Mouse (Mus musculus) heart, embryonic 13.5 days (tissue): Measurements from ENCODE around the gene Hdac4. TPM values are rescaled to one million over a fixed set of nuclear protein-coding genes. Genes with fewer than 3 reads are reported as not detected.

Source experiments
- ATAC-seq: fragments of 200-750 bp; cut with Nextera tagmentation; 2 replicates; pipeline ENCODE4 v1.8.0; 2017; ENCODE audit warnings: moderate TSS enrichment; ENCODE audit not compliant: insufficient number of reproducible peaks, low FRiP score, low TSS enrichment; ENCODE audit errors: extremely low read depth
- H3K27ac ChIP-seq: fragments of 300-500 bp; sonication (generic); replicated peaks from 2 replicates; pipeline ENCODE4 v1.5.1; 2015; ENCODE audit warnings: moderate library complexity, mild to moderate bottlenecking, inconsistent platforms
- H3K27me3 ChIP-seq: fragments of 300-500 bp; sonication (generic); replicated peaks from 2 replicates; pipeline ENCODE4 v1.6.1; 2015; ENCODE audit warnings: mild to moderate bottlenecking, inconsistent platforms
- H3K36me3 ChIP-seq: fragments of 300-500 bp; sonication (generic); 2 replicates; pipeline ENCODE4 v1.6.1; 2015; ENCODE audit warnings: mild to moderate bottlenecking, inconsistent platforms
- H3K4me1 ChIP-seq: fragments of 300-500 bp; sonication (generic); 2 replicates; pipeline ENCODE4 v1.6.1; 2015; ENCODE audit warnings: inconsistent platforms
- H3K4me2 ChIP-seq: fragments of 300-500 bp; sonication (generic); 2 replicates; pipeline ENCODE4 v1.6.1; 2015; ENCODE audit warnings: inconsistent platforms, mild to moderate bottlenecking, moderate library complexity
- H3K4me3 ChIP-seq: fragments of 300-500 bp; sonication (generic); 2 replicates; pipeline ENCODE4 v1.5.1; 2015; ENCODE audit warnings: moderate library complexity, mild to moderate bottlenecking, inconsistent platforms
- H3K9ac ChIP-seq: fragments of 300-500 bp; sonication (generic); 2 replicates; pipeline ENCODE4 v1.6.1; 2015; ENCODE audit warnings: inconsistent platforms, mild to moderate bottlenecking, moderate library complexity
- H3K9me3 ChIP-seq: fragments of 300-500 bp; sonication (generic); 2 replicates; pipeline ENCODE4 v1.6.1; 2016; ENCODE audit warnings: inconsistent platforms
- WGBS: fragments of 180-500 bp; shearing (Covaris S2); methylation state at CpG from one replicate; pipeline ENCODE4 v1.1.7; 2015; ENCODE audit warnings: mixed read lengths; 5-methylcytosine and 5-hydroxymethylcytosine counted together
- polyA plus RNA-seq: library from polyadenylated mRNA; unstranded; fragments of >200 nt; fragmentation: Nextera tagmentation; extraction: Ambion mirVana; gene quantifications from 2 replicates; pipeline ENCODE4 v1.2.1, GENCODE M21; 2015

Gene Hdac4
- polyA plus RNA-seq, 1 experiment from 2014 or later, result 8.4 TPM

DNA sequence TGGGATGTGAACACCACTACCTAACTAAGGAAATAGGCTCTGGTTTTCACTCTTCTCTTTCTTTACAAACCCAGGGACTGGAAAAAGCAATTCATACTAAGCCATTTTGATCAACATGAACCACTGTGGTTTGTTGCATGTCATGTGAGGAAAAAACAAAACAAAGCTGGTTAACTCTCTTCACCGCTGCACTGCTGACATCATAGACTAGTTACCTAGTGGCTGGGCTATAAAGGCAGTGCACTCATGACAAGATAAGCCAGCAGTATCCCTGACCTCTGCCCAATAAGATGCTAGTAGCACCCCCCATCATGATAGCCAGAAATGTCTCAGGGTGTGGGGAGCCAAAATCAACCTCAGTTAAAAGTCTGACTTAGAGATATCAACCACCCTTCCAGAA is 47.0 kb downstream of the Hdac4 start:
- WGBS, result 91% methylated on average over 1 of the region's 1 CpGs
- Histone ChIP-seq H3K4me2 (no peak overlapping the region), H3K4me1 (peaks cover 28% of the 10 kb centered on the region), H3K27me3 (no peaks in the 10 kb centered on the region), H3K27ac (no peak overlapping the region), H3K9ac (no peak overlapping the region), H3K4me3 (no peak overlapping the region), H3K9me3 (no peaks in the 10 kb centered on the region), H3K36me3 (peaks cover 13% of the 10 kb centered on the region)
- no peak for ATAC-seq

- Histone ChIP-seq H3K27ac (no peak overlapping the region), H3K4me2 (no peak overlapping the region), H3K27me3 (no peaks in the 10 kb centered on the region), H3K9me3 (no peaks in the 10 kb centered on the region), H3K36me3 (peaks cover 11% of the 10 kb centered on the region), H3K9ac (0 out of 2 replicates have a peak overlapping the region, but pooled peaks have one; percentile 33), H3K4me1 (peaks cover 42% of the 10 kb centered on the region), H3K4me3 (no peak overlapping the region)
- ATAC-seq, result no peak
- WGBS, result 78% methylated on average over 6 of the region's 6 CpGs
These were observed 50.5 kb downstream of the Hdac4 start for GRCm38 (mm10) chr1:92144868-92145534.

DNA sequence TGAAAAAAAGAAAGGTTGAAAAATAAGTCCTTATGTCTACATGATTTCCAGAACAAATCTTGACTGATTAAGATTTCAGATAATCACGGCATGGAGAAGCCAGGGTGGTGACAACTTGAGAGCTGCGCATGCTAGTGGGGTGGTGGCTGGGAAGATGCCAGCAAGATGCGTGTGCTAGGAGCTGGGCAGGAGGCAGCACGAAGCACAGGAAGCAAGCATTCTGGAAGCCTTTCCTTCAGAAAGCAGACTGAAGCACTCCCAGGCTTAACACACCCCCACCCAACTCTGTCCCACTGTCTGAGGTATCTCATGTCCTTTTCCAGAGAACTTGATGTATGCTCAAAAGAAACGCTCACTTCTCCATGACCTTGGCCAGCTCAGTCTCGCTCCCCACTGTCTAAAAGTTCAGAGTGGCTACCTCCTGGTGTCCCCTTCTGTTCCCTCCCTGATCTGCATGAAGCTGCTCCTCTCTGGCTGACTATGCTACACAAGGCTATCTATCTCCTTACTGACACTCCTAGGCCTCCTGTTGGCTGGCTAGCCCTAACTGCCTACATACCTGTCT is 52.1 kb downstream of the Hdac4 start:
- Histone ChIP-seq H3K27me3 (no peaks in the 10 kb centered on the region), H3K9ac (no peak overlapping the region), H3K27ac (peak overlapping the region; percentile 17; the same call in 1 of the 2 replicates), H3K9me3 (no peaks in the 10 kb centered on the region), H3K36me3 (peaks cover 8% of the 10 kb centered on the region; the same call in 1 of the 2 replicates), H3K4me1 (peaks cover 35% of the 10 kb centered on the region), H3K4me3 (no peak overlapping the region), H3K4me2 (no peak overlapping the region)
- 46% methylated on average over 6 of the region's 6 CpGs for WGBS
- no peak for ATAC-seq

GRCm38 (mm10) chr1:92142793-92143192 is 52.7 kb downstream of the Hdac4 start:
- Histone ChIP-seq H3K36me3 (peaks cover 5% of the 10 kb centered on the region; the same call in 1 of the 2 replicates), H3K27ac (no peak overlapping the region), H3K9me3 (no peaks in the 10 kb centered on the region), H3K4me1 (peaks cover 40% of the 10 kb centered on the region), H3K4me3 (no peak overlapping the region), H3K9ac (no peak overlapping the region), H3K4me2 (no peak overlapping the region), H3K27me3 (no peaks in the 10 kb centered on the region)
- WGBS, result 86% methylated on average over 4 of the region's 4 CpGs
- ATAC-seq, result no peak

DNA sequence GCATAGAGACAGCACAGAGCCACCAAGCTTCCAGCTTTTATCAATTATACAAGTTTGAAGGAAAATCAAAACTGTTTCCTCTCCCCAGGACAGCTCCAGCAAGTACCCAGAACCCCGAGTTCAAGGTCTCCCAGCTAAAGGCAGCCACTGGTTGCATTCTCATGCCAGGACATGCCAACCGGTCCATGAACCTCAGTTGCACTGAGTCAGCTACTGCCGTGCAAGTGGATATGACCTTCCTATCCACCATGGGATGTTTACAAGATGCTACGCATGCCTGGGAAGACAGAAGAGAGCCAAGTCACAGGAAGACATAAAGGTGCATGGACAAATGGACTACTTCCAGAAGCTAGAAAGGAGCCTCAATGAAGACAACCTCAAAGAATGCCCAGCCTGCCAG is 56.5 kb downstream of the Hdac4 start:
- Histone ChIP-seq H3K4me3 (no peak overlapping the region), H3K27ac (no peak overlapping the region), H3K4me1 (peaks cover 50% of the 10 kb centered on the region), H3K27me3 (no peaks in the 10 kb centered on the region), H3K9ac (no peak overlapping the region), H3K4me2 (no peak overlapping the region), H3K36me3 (no peaks in the 10 kb centered on the region), H3K9me3 (no peaks in the 10 kb centered on the region)
- WGBS, result 85% methylated on average over 4 of the region's 4 CpGs
- ATAC-seq, result no peak

DNA sequence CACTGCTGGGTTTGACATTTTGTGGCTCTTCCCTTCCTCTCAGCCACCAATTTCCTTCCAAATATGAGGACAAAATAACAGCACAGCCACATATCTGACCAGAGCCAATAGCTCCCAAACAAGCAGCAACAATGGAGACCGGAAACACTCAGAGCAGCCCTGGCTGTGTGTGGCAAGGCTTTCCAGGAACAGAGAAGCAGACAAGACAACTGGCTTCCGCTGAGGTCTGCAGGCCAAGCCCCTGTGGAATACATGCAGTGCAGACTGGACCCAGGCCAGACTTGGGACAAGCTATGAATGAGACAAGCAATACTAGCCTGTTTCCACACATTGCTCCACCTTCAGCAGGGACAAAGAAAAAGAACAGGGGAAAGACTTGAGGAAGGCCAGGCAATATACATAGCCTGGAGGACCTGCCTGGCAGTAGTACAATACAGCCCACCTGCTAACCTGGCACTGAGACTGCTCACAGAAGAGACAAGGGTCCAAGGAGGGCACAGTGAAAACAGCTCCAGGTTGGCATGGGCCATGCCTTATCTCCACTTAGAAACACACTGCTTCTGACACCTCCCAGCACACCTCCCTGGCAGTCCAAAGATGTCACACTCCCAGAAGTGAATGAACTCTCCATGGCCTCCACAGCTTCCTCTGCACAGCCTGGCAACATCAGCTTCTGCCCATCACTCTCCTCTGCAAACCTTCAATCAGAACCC is 58.2 kb downstream of the Hdac4 start:
- H3K4me2 ChIP-seq, result no peak overlapping the region
- peak; percentile 70; the same call in 1 of the 2 replicates for ATAC-seq
- H3K4me3 ChIP-seq, result no peak overlapping the region
- peaks cover 40% of the 10 kb centered on the region for H3K4me1 ChIP-seq
- H3K27ac ChIP-seq, result peak overlapping the region; percentile 51
- no peaks in the 10 kb centered on the region for H3K36me3 ChIP-seq
- no peaks in the 10 kb centered on the region for H3K27me3 ChIP-seq
- WGBS, result 66% methylated on average over 2 of the region's 2 CpGs
- H3K9ac ChIP-seq, result no peak overlapping the region
- H3K9me3 ChIP-seq, result no peaks in the 10 kb centered on the region

- no peak for ATAC-seq
- WGBS, result 89% methylated on average over 3 of the region's 3 CpGs
These were observed 59.1 kb downstream of the Hdac4 start for GRCm38 (mm10) chr1:92136362-92136761.

DNA sequence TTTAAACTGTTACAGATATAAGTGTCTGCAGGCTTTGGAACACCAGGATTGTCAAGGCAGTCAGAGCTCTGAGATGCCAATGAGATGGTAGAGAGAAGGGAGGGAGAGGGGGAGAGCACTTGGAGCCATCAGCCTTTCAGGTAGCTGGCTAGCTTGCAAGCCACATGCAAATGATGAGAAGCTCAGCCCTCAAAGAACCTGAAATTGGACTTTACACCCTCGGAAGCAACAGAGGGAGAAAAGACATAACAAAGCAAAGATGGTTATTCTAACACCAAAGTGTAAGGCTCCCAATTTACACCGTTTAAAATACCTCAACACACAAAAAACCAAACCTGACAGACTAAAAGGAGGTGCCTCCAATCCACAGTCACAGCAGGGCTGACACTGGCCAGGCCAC is 63.3 kb downstream of the Hdac4 start:
- WGBS, result 34% methylated on average over 2 of the region's 2 CpGs
- H3K27ac ChIP-seq, result no peak overlapping the region
- H3K9me3 ChIP-seq, result no peaks in the 10 kb centered on the region
- no peak overlapping the region for H3K4me2 ChIP-seq
- H3K36me3 ChIP-seq, result no peaks in the 10 kb centered on the region
- no peak for ATAC-seq
- peaks cover 64% of the 10 kb centered on the region for H3K4me1 ChIP-seq
- H3K27me3 ChIP-seq, result no peaks in the 10 kb centered on the region
- no peak overlapping the region for H3K4me3 ChIP-seq
- H3K9ac ChIP-seq, result no peak overlapping the region

More at GRCm38 (mm10) chr1:92136362-92136761, 59.1 kb downstream of the Hdac4 start:
- Histone ChIP-seq H3K9me3 (no peaks in the 10 kb centered on the region), H3K9ac (no peak overlapping the region), H3K36me3 (no peaks in the 10 kb centered on the region), H3K4me3 (no peak overlapping the region), H3K27me3 (no peaks in the 10 kb centered on the region), H3K4me2 (no peak overlapping the region), H3K27ac (peak overlapping the region; percentile 51; the same call in 1 of the 2 replicates), H3K4me1 (peaks cover 45% of the 10 kb centered on the region)

DNA sequence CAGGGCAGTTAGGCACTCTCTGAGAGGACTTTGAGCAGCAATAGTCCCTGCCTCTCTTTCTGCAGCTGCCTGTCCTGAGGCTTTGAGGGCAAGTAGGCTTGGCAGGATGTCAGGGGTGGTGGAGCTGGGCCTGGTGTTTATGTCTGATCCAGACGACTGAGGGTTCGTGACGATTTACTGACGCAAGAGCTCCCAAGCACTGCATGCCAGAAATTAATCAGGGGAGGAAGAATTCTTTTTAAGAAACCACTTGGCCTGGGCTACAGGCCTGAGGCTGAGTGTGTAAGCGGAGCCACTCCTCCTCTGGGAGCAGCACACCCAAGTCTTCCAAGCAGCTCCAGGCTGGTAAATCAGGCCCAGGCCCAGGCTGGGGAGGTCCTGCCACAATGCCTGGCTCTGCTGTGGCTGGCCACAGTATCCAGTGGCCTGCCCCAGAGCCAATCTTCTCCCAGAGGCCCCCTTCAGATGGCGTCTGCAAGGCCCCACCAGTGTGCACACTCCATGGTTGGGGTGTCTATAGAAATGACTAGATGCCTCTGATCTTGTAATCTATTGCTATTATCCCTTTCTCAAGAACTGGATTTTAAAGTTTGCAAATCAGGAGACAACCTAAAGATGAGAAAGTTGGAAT is 64.9 kb downstream of the Hdac4 start:
- peak overlapping the region; percentile 53 for H3K9ac ChIP-seq
- H3K4me1 ChIP-seq, result peaks cover 52% of the 10 kb centered on the region
- peak overlapping the region; percentile 69 for H3K27ac ChIP-seq
- no peaks in the 10 kb centered on the region for H3K27me3 ChIP-seq
- WGBS, result 27% methylated on average over 6 of the region's 6 CpGs
- no peak overlapping the region for H3K4me2 ChIP-seq
- H3K36me3 ChIP-seq, result no peaks in the 10 kb centered on the region
- H3K4me3 ChIP-seq, result no peak overlapping the region
- 0 out of 2 replicates have a peak, but pooled peaks have one; percentile 31 for ATAC-seq
- no peaks in the 10 kb centered on the region for H3K9me3 ChIP-seq

DNA sequence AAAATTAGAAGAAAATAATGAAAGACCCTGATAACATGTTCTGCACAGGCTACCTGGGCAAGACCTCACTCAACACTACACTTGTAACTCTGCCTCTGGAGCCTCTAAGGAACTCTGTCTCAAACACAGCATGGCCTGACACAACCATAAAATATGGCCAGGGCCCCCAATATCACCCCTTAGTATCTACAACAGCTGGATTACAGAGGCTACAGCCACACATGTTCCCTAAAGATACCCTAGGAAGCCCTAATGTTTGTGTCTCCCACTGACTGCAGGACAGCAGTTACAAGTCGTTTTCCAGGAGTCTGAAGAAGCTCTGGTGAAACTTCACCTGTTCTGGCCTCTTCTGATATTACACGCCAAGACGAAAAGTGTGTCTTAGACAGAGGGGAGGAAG is 65.7 kb downstream of the Hdac4 start:
- Histone ChIP-seq H3K4me3 (no peak overlapping the region), H3K36me3 (no peaks in the 10 kb centered on the region), H3K9me3 (no peaks in the 10 kb centered on the region), H3K27ac (peak overlapping the region; percentile 69), H3K27me3 (no peaks in the 10 kb centered on the region), H3K9ac (peak overlapping the region; percentile 33; the same call in 1 of the 2 replicates), H3K4me1 (peaks cover 52% of the 10 kb centered on the region), H3K4me2 (no peak overlapping the region)
- WGBS, result 67% methylated on average over 3 of the region's 3 CpGs
- no peak for ATAC-seq

GRCm38 (mm10) chr1:92127785-92128184 is 67.7 kb downstream of the Hdac4 start:
- H3K4me1 ChIP-seq, result peaks cover 54% of the 10 kb centered on the region
- no peak for ATAC-seq
- no peak overlapping the region for H3K4me3 ChIP-seq
- H3K27ac ChIP-seq, result no peak overlapping the region
- no peaks in the 10 kb centered on the region for H3K27me3 ChIP-seq
- H3K9ac ChIP-seq, result no peak overlapping the region
- H3K36me3 ChIP-seq, result no peaks in the 10 kb centered on the region
- WGBS, result 77% methylated on average over 6 of the region's 6 CpGs
- no peak overlapping the region for H3K4me2 ChIP-seq
- no peaks in the 10 kb centered on the region for H3K9me3 ChIP-seq
